Mouse (Mus musculus) effector memory CD4-positive, alpha-beta T cell, adult 7 months (primary cell): ENCODE results near the gene Mlf2. TPM values are rescaled to one million over a fixed set of nuclear protein-coding genes. Genes with fewer than 3 reads are reported as not detected.

Source experiments
- polyA plus RNA-seq: library from polyadenylated mRNA; unstranded; fragments of 100-300 nt; shearing (Covaris generic); gene quantifications from one replicate; pipeline ENCODE4 v1.2.1, GENCODE M21; 2017

Gene Mlf2
- polyA plus RNA-seq: 126 TPM

DNA sequence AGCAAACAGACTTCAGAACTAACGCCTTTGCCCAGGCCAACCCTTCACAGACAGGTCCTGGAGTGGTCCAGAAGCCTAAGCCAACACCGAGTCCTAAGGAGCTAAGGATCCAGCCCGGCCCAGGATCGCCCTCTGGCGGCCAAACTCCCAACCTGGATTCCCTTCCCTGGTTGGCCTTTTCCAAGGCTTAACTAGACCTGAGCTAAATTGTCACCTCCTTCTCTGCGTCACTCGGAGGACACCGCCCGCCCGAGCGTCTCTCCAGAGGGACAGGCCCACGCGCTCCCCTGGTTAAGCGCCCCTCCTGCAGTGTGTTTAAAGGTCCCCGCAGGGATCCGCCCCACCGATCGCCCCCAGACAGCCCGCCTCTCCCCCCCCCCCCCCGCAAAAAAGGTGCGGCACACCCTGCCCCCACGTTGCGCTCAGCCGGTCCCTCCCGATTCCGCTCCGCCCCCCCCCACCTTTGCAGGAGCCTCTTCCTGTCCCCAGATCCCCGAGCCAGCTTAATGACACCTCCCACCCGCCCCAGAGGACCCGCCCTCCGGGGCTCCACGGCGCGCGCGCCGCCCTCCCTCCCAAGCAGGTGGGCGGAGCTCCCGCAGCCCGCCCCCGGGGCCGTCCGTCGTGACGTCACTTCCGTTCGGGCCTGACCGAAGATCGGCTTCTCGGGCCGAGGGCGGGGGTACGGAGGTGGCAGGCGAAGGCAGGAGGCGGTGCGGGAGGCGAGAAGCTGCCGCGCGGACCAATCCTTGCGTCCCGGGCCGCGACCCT lies at the start of gene Mlf2:
Gene Mlf2, plus strand, starts transcription at position 633 of the 771 bp plus-strand sequence.

DNA sequence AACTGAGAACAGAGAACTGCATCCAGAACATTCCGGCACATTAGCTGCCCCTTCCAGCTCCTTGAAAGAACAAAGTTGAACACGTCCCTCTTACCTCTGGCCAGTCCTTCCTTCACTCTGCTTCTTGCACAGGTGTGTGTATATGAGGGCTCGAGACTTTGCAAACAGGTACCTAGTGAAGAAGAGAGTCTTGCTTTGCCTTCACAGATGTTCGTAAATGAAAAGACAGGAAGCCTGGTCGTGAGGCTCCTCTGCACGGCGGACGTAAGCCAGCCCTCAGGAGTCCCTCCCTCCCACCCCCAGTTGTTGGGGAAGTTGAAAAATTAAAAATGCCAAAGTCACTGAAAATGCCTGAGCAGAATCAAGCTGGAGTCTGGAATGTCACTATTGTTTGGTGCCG lies 43.2 kb upstream of the Mlf2 start, which contains the start of gene Cd4:
Gene Cd4, minus strand, starts transcription at position 236 of the 400 bp plus-strand sequence.

DNA sequence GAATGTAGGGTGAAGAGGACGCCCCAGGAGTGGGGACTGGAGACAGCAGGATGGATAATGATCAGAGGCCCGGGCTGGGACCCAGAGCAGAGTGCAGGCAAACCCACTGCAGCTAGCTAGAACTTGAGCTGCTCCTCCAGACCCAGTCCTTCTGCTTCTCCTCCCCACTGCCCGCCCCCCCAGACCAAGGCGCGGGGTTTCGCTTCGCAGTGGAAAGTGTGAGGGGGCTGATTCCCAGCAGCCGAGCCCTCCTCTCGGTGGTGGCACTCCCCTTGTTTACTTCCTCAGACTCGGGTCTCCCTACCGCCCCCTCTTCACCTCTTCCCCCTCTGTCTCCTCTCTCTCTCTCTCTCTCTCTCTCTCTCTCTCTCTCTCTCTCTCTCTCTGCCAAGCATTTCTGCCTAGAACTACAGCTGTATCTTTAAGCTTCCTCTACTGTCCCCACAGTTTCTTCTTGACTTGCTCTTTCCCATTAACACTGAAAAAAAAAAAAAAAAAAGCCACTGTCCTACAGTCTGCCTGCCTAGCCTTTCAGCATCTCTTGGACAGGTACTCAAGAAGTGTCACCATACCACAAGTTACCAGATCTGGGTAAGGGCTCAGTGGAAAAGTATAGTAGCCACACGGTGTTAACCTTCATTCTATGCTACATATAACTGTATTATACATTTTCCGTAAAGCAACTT lies 19.5 kb upstream of the Mlf2 start, which contains the start of gene Lag3:
Gene Lag3, minus strand, starts transcription at position 173 of the 686 bp plus-strand sequence.

DNA sequence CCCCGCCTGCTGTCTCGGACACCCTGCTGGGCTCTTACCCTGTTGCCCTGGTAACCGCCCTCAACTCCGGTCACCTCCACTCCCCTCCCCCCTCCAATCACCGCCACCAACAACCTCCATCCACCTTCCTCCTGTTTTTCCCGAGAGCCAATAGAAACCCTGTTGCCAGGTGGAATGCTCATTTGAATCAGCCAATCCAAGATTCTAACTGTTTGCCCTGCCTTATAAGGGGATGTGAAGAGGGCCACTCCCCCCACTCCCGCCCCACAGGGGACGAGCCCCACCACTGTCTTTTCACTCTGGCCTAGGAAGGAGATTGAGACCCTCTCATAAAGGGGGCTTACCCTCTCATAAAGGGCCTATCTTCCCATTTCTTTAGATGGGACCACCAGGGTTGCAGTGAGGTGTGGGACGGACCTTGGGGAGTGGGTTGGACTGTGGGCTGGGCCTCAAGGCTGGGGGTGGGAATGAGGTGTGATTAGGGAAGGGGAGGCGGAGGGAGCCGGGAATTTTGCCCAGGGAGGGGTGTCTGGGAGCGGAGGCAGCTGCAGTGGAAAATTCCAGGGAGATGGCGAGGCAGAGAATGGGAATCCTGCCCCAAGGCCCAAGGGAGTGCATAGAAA lies 11.4 kb upstream of the Mlf2 start, which contains the start of gene Ptms:
Gene Ptms, minus strand, starts transcription at position 409 of the 623 bp plus-strand sequence.

DNA sequence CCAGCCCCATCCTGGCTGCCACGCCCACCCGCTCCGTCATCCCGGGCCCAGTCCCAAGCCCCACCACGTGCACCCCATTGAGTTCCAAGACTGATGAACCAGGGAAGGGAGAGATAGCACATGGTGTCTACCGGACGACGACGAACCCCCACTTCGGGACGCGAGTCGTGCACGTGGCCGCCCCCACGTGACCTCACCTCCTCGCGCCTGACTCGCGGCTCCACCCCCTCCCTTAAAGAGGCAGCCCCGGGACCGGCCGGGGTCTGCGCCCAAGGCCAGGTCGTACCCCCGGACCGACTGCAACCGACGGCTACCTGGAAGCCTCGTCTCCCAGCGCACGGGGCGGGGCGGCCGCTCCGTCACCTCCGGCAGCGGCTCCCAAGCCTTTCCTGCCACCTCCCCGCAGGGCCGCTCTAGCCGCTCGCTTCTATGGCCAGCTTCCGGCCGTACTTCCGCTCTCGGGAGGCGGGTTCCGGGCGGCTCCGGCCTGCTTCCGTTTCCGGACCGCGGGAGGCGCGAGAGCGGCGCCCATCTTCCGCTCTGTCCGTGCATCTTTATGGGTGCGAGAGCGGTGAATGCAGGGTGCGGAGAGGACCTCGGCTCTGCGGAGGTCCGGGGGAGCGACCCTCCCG lies 34.0 kb downstream of the Mlf2 start, which contains the start of gene Cops7a:
Gene Cops7a, minus strand, starts transcription at position 451 of the 632 bp plus-strand sequence.

Other genes starting within 250 kb of the Mlf2 start
- gene Emg1, start 219.2 kb upstream of the Mlf2 start, polyA plus RNA-seq: 304 TPM
- gene Phb2, start 219.1 kb upstream of the Mlf2 start, polyA plus RNA-seq: 134 TPM
- gene Ptpn6, start 192.7 kb upstream of the Mlf2 start, polyA plus RNA-seq: 292 TPM
- gene Grcc10, start 190.0 kb upstream of the Mlf2 start, polyA plus RNA-seq: 328 TPM
- not detected for gene Gm45234, start 175.4 kb upstream of the Mlf2 start, polyA plus RNA-seq
- 15.0 TPM for gene Atn1, start 174.9 kb upstream of the Mlf2 start, polyA plus RNA-seq
- gene Eno2, start 161.7 kb upstream of the Mlf2 start, polyA plus RNA-seq: 2.6 TPM
- gene Lrrc23, start 151.7 kb upstream of the Mlf2 start, polyA plus RNA-seq: 6.4 TPM
- 1.8 TPM for gene Spsb2, start 122.7 kb upstream of the Mlf2 start, polyA plus RNA-seq
- 98.4 TPM for gene Tpi1, start 117.1 kb upstream of the Mlf2 start, polyA plus RNA-seq
- 69.2 TPM for gene Usp5, start 101.9 kb upstream of the Mlf2 start, polyA plus RNA-seq
- gene Cdca3, start 101.8 kb upstream of the Mlf2 start, polyA plus RNA-seq: 3.2 TPM
- gene Gnb3, start 91.1 kb upstream of the Mlf2 start, polyA plus RNA-seq: not detected
- gene P3h3, start 73.6 kb upstream of the Mlf2 start, polyA plus RNA-seq: not detected
- gene Gpr162, start 67.4 kb upstream of the Mlf2 start, polyA plus RNA-seq: not detected
- gene Cd4, start 43.2 kb upstream of the Mlf2 start, polyA plus RNA-seq: 584 TPM
- not detected for gene Lag3, start 19.7 kb upstream of the Mlf2 start, polyA plus RNA-seq
- 4.5 TPM for gene Ptms, start 11.3 kb upstream of the Mlf2 start, polyA plus RNA-seq
- gene Cops7a, start 34.2 kb downstream of the Mlf2 start, polyA plus RNA-seq: 38.9 TPM
- not detected for gene Pianp, start 65.3 kb downstream of the Mlf2 start, polyA plus RNA-seq
- gene Zfp384, start 77.8 kb downstream of the Mlf2 start, polyA plus RNA-seq: 55.9 TPM
- gene Ing4, start 108.4 kb downstream of the Mlf2 start, polyA plus RNA-seq: 49.3 TPM
- 7.8 TPM for gene Acrbp, start 118.3 kb downstream of the Mlf2 start, polyA plus RNA-seq
- gene Lpar5, start 136.5 kb downstream of the Mlf2 start, polyA plus RNA-seq: 7.1 TPM
- gene Chd4, start 164.6 kb downstream of the Mlf2 start, polyA plus RNA-seq: 37.9 TPM
- gene Nop2, start 200.5 kb downstream of the Mlf2 start, polyA plus RNA-seq: 36.2 TPM
- gene Iffo1, start 213.9 kb downstream of the Mlf2 start, polyA plus RNA-seq: 16.8 TPM
- 339 TPM for gene Gapdh, start 235.1 kb downstream of the Mlf2 start, polyA plus RNA-seq